ENCODE assay signal across 18 mouse cellular contexts in genomic region chr13:69778221-69778620, GRCm38 (mm10). TPM values are rescaled to one million over a fixed set of nuclear protein-coding genes. Genes with fewer than 3 reads are reported as not detected.
DNase-seq lines count a peak whose midpoint lies in the region; ATAC-seq lines count a peak whose summit lies in the region.
"Had no signal": no experiment of that assay in that cellular context is flagged by ENCODE, and none has a peak within 500 bp of the region (broad histone marks: within the 10 kb centered on the region; RNA-seq: fewer than 3 reads in every experiment).

No protein-coding gene starts in this region.

- no peaks in the 10 kb centered on the region for H3K27me3 ChIP-seq in kidney, embryonic 16.5 days (ENCODE audit: insufficient read depth, low read length)
- H3K27me3 ChIP-seq: embryonic facial prominence, embryonic 12.5 days; heart, embryonic 12.5 days; limb, embryonic 13.5 days had no signal

- intact Hi-C loops in left cerebral cortex, postnatal 4 days (cut with DNase I), result no loop called here
- intact Hi-C loops in left cerebral cortex, postnatal 25 days (cut with DNase I), result loop anchor here (1.0 kb wide), 2 partner anchors 17 to 38 kb away; no protein-coding TSS in a partner anchor

- no peaks in the 10 kb centered on the region for H3K4me1 ChIP-seq in kidney, embryonic 16.5 days (ENCODE audit: insufficient read depth, low read length)
- H3K4me1 ChIP-seq: embryonic facial prominence, embryonic 12.5 days; heart, embryonic 12.5 days; limb, embryonic 13.5 days had no signal

- WGBS in kidney, embryonic 16.5 days, result 93% methylated on average over 19 of the region's 19 CpGs

- H3K4me2 ChIP-seq in kidney, embryonic 16.5 days (replicated peaks; ENCODE audit: low read depth, low read length), result no peak overlapping the region
- H3K4me2 ChIP-seq: embryonic facial prominence, embryonic 12.5 days; heart, embryonic 12.5 days; limb, embryonic 13.5 days had no signal

- peak; percentile 71 for DNase-seq in left cerebral cortex, adult 11 months (ENCODE audit: low spot score)
- no peak for DNase-seq in left cerebral cortex, postnatal 4 days
- peak; percentile 83 for DNase-seq in layer of hippocampus, adult 9-11 months
- DNase-seq in left cerebral cortex, postnatal 25 days (ENCODE audit: low spot score in 2 of 2), result peak; percentile 78 to 96
- peak; percentile 91 for DNase-seq in telencephalon, adult 2 months (ENCODE audit: low read depth, low spot score)
- no peak for DNase-seq in kidney, postnatal 36 days
- no peak for DNase-seq in thymus, postnatal 25 days
- DNase-seq: adrenal gland, postnatal 10 days; cerebellum, postnatal 25 days; gastrocnemius, postnatal 36 days; lung, postnatal 36 days; midbrain, embryonic 14.5 days had no signal

- H3K9me3 ChIP-seq in kidney, embryonic 16.5 days (ENCODE audit: low read length), result no peaks in the 10 kb centered on the region
- H3K9me3 ChIP-seq: embryonic facial prominence, embryonic 12.5 days; heart, embryonic 12.5 days; limb, embryonic 13.5 days had no signal

- no peak overlapping the region for H3K4me3 ChIP-seq in kidney, embryonic 16.5 days (ENCODE audit: low read length)
- H3K4me3 ChIP-seq: embryonic facial prominence, embryonic 12.5 days; heart, embryonic 12.5 days; limb, embryonic 13.5 days had no signal

- ATAC-seq in kidney, embryonic 16.5 days (ENCODE audit: low FRiP score, low TSS enrichment), result no peak

- no peak overlapping the region for H3K9ac ChIP-seq in kidney, embryonic 16.5 days (replicated peaks; ENCODE audit: low read length)
- H3K9ac ChIP-seq: embryonic facial prominence, embryonic 12.5 days; heart, embryonic 12.5 days; limb, embryonic 13.5 days had no signal

- no peaks in the 10 kb centered on the region for H3K36me3 ChIP-seq in kidney, embryonic 16.5 days (ENCODE audit: insufficient read depth, low read length)
- H3K36me3 ChIP-seq: embryonic facial prominence, embryonic 12.5 days; heart, embryonic 12.5 days; limb, embryonic 13.5 days had no signal

- no peak overlapping the region for H3K27ac ChIP-seq in kidney, embryonic 16.5 days (ENCODE audit: low read length)
- H3K27ac ChIP-seq: embryonic facial prominence, embryonic 12.5 days; kidney, postnatal 0 days; limb, embryonic 13.5 days had no signal

RNA-seq across cellular contexts. Expression of gene Med10, which starts 24.0 kb away (rescaled TPM):
- 10 to 100 TPM; 69.0 to 79.9 TPM for total RNA-seq in left cerebral cortex, postnatal 4 days (2021)
- total RNA-seq in left cerebral cortex, postnatal 25 days (2021), result 10 to 100 TPM; 44.7 to 50.8 TPM
- polyA plus RNA-seq in kidney, embryonic 16.5 days (2015; fragmentation: Nextera tagmentation; extraction: Ambion mirVana), result 148 and 153 TPM in 2 replicates

RNA-seq across cellular contexts. Expression of gene Ube2ql1, which starts 38.5 kb away (rescaled TPM):
- 100 to 1,000 TPM; 180 TPM for total RNA-seq in left cerebral cortex, postnatal 4 days (2021)
- total RNA-seq in left cerebral cortex, postnatal 25 days (2021), result 100 to 1,000 TPM; 204 to 227 TPM
- 0.61 and 0.75 TPM in 2 replicates for polyA plus RNA-seq in kidney, embryonic 16.5 days (2015; fragmentation: Nextera tagmentation; extraction: Ambion mirVana)
- total RNA-seq: hematopoietic stem cell, adult 5-6 weeks had no signal

Comparison
In these comparisons a context has a peak if more than half of its experiments do, and no peak if none do; other contexts are left out.
1. DNase-seq: peak in left cerebral cortex, adult 11 months (single experiment), layer of hippocampus, adult 9-11 months (single experiment), left cerebral cortex, postnatal 25 days (2 of 2) and telencephalon, adult 2 months (single experiment); none in left cerebral cortex, postnatal 4 days (single experiment), kidney, postnatal 36 days (0 of 2) and thymus, postnatal 25 days (single experiment).